Mouse (Mus musculus): ENCODE measurements around the gene Zfp810.

Gene Zfp810

DNA sequence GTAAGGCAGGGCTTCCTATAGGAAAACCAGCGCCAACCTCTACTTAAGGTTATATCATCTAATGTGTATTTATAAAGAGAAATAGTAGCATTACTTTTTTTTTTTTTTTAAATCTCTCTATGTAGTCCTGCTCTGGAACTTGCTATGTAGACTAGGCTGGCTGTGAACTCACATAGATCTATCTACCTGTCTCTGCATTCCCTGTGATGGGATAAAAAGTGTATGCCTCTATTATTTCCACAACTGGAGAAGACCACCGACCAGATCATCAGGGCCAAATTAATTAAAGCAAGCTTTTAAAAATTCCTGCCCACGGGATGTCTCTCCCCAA is 47.4 kb downstream of the Zfp810 start:
- no peak for DNase-seq (ENCODE audit: low spot score)

DNA sequence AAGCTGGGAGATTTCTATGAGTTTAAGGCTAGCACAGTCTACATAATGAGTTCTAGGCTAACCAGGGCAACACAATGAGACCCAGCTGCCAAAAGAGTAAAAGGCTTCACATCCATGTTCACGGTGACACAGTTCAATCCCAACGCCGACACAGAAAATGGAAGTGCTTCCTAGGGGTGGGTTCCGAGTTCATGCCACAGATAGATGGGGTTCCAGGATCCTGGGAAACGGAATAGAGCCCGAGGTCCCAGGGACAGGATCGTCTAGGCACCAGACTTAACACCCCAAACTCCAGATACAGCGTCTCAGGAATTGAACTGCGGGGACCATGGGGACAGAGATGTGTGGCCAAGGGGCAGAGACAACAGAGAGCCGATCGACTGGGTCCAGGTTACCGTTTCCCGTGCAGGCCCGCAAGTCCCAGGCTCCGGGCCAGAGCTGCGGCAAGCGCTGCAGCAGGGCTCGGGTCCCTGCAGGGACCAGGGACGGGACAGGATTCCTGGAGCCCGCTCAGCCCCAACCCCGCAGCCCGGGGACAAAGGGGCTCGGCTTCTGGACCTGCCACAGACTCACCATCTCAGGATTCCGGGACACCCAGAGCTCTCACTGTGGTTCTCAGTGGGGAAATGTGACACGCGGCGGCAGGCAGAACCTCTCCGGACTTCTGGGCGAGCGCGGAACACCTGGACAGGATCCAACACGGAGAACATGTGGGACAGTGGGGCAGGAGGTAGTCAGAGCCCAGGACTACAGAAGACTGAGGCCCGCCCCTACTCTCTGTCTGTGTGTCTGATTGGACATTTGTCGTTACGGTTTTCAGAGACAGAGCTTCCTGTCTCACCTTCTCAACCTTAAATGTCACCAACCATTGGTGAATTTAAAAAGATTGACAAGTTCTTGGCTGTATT is 48.0 kb downstream of the Zfp810 start, which contains the start of gene Zfp599:
Gene Zfp599, minus strand, starts transcription at position 712 of the 908 bp plus-strand sequence.
- DNase-seq (ENCODE audit: low spot score) = peak; percentile 76

DNA sequence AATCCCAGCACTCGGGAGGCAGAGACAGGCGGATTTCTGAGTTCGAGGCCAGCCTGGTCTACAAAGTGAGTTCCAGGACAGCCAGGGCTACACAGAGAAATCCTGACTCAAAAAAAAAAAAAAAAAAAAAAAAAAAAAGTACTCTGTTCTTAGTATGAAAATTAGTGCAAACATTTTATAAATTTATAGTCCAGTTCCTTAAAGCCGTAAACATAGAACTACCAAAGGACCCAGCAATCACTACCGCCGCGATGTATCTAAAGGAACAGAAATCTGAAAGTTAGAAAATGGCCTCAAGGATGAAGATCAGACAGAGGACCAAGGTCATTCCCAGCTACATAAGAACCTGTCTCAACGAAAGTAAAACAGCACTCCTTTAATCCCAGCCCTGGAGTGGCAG is 48.7 kb downstream of the Zfp810 start:
- no peak for DNase-seq (ENCODE audit: low spot score)

DNA sequence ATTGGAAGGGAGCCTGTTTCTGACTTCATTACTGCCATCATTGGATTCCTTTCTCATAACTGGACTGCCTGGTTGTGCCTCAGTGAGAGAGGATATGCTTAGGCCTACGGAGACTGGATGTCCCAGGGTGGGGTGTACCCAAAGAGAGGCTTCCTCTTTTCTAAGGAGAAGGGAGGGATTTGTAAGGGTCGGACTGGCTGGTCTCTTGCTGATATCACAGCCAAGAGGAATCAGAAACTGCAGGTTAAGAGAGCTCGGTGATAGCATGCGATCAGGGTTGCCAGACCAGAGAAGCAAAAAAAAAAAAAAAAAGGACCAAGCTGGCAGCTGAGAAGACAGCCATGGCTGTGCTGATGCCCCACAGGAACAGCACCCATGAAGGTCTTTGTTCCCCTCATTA is 50.9 kb downstream of the Zfp810 start:
- no peak for DNase-seq (ENCODE audit: low spot score)

DNA sequence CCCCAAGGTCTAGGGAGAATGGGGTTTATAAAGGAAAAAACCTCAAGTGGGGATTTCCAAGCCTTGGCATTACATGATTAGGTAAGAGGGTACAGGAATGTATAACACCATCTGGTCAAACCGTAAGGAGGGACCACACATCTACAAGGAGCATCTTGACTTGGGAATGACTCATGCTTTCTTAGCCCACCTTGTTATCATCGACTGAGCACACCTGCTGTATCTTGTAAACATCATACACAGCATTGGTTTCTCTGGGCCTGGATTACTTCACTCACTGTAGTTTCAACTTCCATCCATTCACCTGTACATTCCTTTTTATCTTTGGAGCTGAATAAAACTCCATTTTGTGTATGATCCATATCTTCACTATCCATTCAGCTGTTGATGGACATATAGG is 63.2 kb downstream of the Zfp810 start:
- DNase-seq (ENCODE audit: low spot score) = no peak

DNA sequence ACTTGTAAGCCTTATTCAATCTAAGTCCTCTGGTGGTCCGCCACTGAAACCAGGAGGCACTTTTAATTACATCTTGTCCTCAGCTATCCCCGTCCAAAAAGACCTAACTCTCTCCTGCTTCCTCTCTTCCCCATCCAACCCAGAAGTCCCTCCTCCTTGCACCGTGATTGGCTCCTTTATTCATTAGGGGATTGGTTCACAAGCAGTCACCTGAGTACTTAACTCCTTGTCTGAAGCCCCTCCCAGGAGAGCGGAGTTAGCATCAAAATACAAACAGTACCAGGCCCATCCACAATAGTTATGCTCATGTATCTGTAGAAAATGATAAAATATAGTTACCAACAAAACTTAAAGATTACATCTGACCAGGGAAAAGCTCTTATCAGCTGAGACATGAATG is 67.4 kb downstream of the Zfp810 start:
- DNase-seq (ENCODE audit: low spot score) = no peak

DNA sequence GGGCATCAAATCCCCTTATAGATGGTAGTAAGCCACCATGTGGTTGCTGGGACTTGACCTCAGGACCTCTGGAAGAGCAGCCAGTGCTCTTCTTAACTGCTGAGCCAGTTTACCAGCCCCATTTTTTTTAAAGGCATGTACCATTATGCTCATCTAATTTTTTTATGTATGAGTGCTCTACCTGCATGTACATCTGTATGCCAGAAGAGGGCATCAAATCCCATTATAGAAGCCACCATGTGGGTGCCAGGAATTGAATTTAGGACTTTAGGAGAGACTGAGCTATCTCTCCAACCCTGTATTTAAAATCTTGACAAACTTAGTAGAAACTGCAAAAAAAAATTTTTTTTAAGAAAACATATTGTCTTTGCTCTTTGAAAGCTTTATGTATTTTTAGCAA is 76.9 kb downstream of the Zfp810 start:
- DNase-seq (ENCODE audit: low spot score) = no peak

DNA sequence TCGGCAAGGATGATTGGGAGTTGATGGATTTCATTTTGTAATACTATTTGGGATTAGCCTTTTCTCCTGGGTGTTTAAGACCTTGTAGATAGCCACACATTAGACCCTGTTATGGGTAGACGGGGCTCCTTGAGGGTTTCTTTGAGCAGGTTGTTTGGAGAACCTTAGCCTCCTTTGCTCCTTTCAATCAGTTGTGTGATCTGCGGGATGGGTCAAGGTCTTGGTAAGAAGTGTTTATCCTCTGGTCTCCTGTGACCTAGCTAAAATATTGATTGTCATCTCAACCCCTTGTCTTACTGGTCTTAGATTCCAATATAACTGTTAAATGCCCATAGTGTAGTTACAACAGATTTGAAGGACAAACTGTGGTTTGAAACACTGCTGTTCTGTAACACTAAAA is 77.4 kb downstream of the Zfp810 start:
- no peak for DNase-seq (ENCODE audit: low spot score)

DNA sequence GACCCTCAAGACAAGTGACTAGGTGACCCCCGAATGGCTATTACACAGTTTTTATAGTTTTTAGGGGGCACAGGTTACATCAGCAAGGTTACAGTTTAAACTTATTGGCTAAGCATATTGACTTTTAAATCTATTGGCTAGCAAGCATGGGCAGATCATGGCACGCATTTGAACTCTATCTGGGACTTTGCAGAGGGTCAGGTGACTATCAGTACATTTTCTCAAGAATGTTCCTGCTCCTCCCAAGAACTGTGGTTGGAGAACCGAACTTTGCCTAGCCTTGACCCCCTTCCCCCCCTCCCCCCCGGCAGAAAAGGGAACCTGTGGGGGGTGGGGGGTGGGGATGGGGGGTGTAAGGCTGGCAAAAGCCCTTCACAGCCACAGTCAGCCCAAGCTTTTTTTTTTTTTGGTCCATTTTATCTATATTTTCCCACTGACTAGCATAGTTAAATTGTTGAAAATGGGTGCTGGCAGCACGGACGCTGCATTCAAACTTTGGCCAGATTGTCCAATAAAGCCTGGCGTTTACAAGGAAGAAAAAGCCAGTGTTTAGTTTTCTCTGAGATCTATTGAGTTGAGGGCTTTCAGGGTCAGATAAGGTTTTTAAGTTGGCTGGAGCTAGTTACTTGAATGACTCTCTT is 77.9 kb downstream of the Zfp810 start:
- no peak for DNase-seq (ENCODE audit: low spot score)

DNA sequence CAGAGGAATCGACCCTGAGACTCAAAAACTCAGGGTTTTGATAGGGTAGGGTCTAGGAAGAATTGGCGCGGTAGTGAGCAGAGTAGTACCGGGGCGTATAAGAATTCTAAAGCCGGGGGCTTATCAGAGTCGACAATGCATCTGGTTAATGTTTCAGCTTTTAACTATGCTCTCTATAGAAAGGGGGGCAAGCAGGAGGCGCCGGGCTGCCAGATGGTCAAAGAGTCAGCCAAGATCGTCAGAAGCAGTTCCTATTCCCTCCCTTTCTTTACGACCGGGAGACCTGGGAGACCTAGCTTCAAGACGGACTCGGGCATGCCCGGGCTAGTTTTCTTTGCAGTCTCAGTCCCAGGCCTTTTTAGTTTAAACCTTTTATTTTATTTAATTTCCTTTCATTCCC is 80.6 kb downstream of the Zfp810 start:
- DNase-seq (ENCODE audit: low spot score) = no peak
